Mouse (Mus musculus) embryonic facial prominence, embryonic 11.5 days (tissue): ENCODE measurements around the gene Loxl3. TPM values are rescaled to one million over a fixed set of nuclear protein-coding genes. Genes with fewer than 3 reads are reported as not detected.

Experiments
- ATAC-seq: fragments of 200-750 bp; cut with Nextera tagmentation; replicated peaks from 2 replicates; pipeline ENCODE4 v1.8.0; 2017; ENCODE audit warnings: low read depth; ENCODE audit not compliant: insufficient number of reproducible peaks, low FRiP score, low TSS enrichment
- DNase-seq: peaks from one replicate; pipeline ENCODE4 v3.0.0-alpha.2; 2015; ENCODE audit warnings: low spot score
- H3K27ac ChIP-seq: fragments of 300-500 bp; sonication (generic); replicated peaks from 2 replicates; pipeline ENCODE4 v1.5.1; 2014; ENCODE audit warnings: mild to moderate bottlenecking, low read depth, low read length, control low read depth
- H3K27me3 ChIP-seq: fragments of 300-500 bp; sonication (generic); 2 replicates; pipeline ENCODE4 v1.6.1; 2014; ENCODE audit warnings: mild to moderate bottlenecking, low read length, moderate library complexity, mixed read lengths; ENCODE audit not compliant: control insufficient read depth, insufficient read depth
- H3K36me3 ChIP-seq: fragments of 300-500 bp; sonication (generic); replicated peaks from 2 replicates; pipeline ENCODE4 v1.6.1; 2014; ENCODE audit warnings: low read depth, mild to moderate bottlenecking, low read length, moderate library complexity, mixed read lengths; ENCODE audit not compliant: control insufficient read depth, insufficient read depth
- H3K4me1 ChIP-seq: fragments of 300-500 bp; sonication (generic); 2 replicates; pipeline ENCODE4 v1.6.1; 2014; ENCODE audit warnings: low read length, mixed read lengths; ENCODE audit not compliant: control insufficient read depth, insufficient read depth
- H3K4me2 ChIP-seq: fragments of 300-500 bp; sonication (generic); 2 replicates; pipeline ENCODE4 v1.6.1; 2014; ENCODE audit warnings: low read depth, mild to moderate bottlenecking, control low read depth, low read length, moderate library complexity
- H3K4me3 ChIP-seq: fragments of 300-500 bp; sonication (generic); 2 replicates; pipeline ENCODE4 v1.5.1; 2014; ENCODE audit warnings: low read depth, low read length, control low read depth
- H3K9ac ChIP-seq: fragments of 300-500 bp; sonication (generic); replicated peaks from 2 replicates; pipeline ENCODE4 v1.6.1; 2014; ENCODE audit warnings: mild to moderate bottlenecking, control low read depth, low read length
- H3K9me3 ChIP-seq: fragments of 300-500 bp; sonication (generic); replicated peaks from 2 replicates; pipeline ENCODE4 v1.6.1; 2016; ENCODE audit warnings: mild to moderate bottlenecking, low read length, inconsistent platforms, mixed read lengths; ENCODE audit not compliant: control insufficient read depth
- WGBS: fragments of 180-500 bp; shearing (Covaris S2); extraction: QIAGEN DNeasy Blood & Tissue Kit; methylation state at CpG from one replicate; pipeline ENCODE4 v1.1.7; 2014; 5-methylcytosine and 5-hydroxymethylcytosine counted together
- polyA plus RNA-seq: library from polyadenylated mRNA; unstranded; fragments of >200 nt; fragmentation: Nextera tagmentation; extraction: Ambion mirVana; gene quantifications from 2 replicates; pipeline ENCODE4 v1.2.1, GENCODE M21; 2014

The Loxl3 gene
- polyA plus RNA-seq, 1 experiment from 2014 or later, result 10.1 TPM

- ATAC-seq (no peak), DNase-seq (no peak)
- WGBS, result 85% methylated on average over 6 of the region's 6 CpGs
- H3K4me2 ChIP-seq, result no peak overlapping the region
- H3K27me3 ChIP-seq, result no peaks in the 10 kb centered on the region
- H3K4me1 ChIP-seq, result no peaks in the 10 kb centered on the region
- no peak overlapping the region for H3K27ac ChIP-seq
- H3K36me3 ChIP-seq, result no peaks in the 10 kb centered on the region
- no peak overlapping the region for H3K4me3 ChIP-seq
- no peak overlapping the region for H3K9ac ChIP-seq
- no peaks in the 10 kb centered on the region for H3K9me3 ChIP-seq
Observed at GRCm38 (mm10) chr6:83020121-83020520, 13.9 kb upstream of the Loxl3 start.

DNA sequence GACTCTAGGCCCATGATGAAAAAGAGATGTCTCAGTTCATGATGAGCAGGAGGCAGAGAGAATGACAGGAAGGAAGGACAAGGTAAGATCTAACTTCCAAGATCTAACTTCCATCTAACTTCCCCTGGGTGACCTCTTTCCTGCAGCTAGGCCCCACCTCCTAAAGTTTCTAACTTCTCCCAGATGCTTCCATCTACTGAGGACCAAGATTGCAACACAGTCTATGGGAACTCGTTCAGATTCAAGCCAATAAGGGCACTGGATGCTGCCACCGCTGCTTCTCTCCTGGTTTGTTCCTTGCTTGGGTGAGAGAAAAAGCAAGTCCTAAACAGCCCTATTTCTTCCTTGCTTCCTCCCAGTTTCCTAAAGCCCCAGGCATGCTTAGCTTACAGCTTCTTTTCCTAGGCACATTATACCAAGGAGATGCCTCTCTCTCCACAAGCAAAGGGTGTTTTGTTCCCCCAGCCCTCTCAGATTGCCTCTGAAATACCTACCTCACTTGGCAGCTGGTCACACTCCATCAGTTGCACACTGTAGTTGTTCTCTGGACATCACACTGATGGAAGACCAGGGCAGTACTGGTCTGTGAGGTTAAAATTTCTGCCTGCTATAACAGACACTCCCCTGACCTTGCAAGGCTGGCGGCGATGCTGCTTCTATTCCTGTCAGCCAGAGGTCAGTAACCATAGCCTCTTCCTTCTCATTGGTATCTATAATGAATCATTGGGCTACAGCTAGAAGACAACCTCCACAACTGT lies 13.0 kb upstream of the Loxl3 start:
- Histone ChIP-seq H3K27ac (no peak overlapping the region), H3K4me2 (no peak overlapping the region), H3K4me1 (no peaks in the 10 kb centered on the region), H3K36me3 (no peaks in the 10 kb centered on the region), H3K9me3 (no peaks in the 10 kb centered on the region), H3K9ac (no peak overlapping the region), H3K4me3 (no peak overlapping the region), H3K27me3 (no peaks in the 10 kb centered on the region)
- WGBS, result 73% methylated on average over 4 of the region's 4 CpGs
- ATAC-seq (no peak), DNase-seq (no peak)

- H3K27me3 ChIP-seq, result no peaks in the 10 kb centered on the region
- H3K4me2 ChIP-seq, result no peak overlapping the region
- ATAC-seq (no peak), DNase-seq (no peak)
- no peak overlapping the region for H3K4me3 ChIP-seq
- no peak overlapping the region for H3K27ac ChIP-seq
- H3K9me3 ChIP-seq, result no peaks in the 10 kb centered on the region
- no peak overlapping the region for H3K9ac ChIP-seq
- no peaks in the 10 kb centered on the region for H3K4me1 ChIP-seq
- H3K36me3 ChIP-seq, result no peaks in the 10 kb centered on the region
- WGBS, result 89% methylated on average over 9 of the region's 9 CpGs
Observed at GRCm38 (mm10) chr6:83023008-83023407, 11.0 kb upstream of the Loxl3 start.

DNA sequence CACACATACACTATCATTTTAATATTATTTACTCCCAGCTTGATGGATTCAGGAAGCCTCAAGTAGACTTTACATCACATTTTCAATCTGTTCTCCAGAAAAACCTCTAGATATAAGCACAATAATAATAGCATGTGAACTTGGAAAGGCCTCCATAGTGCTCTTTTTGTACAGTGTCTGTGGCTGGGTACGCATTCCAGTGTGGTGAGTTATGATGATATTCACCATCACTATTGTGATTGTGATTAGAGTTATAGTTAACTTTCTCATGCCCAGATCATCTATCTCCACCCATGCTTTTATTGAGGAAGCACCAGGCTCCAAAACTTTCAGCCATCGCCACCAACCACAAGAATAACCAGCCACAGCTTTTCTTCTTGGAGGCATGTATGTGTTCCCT lies 10.2 kb upstream of the Loxl3 start:
- ATAC-seq (no peak), DNase-seq (no peak)
- H3K9me3 ChIP-seq, result no peaks in the 10 kb centered on the region
- WGBS, result 85% methylated on average over 2 of the region's 2 CpGs
- H3K27me3 ChIP-seq, result no peaks in the 10 kb centered on the region; the same call in 1 of the 2 replicates
- H3K27ac ChIP-seq, result no peak overlapping the region
- no peaks in the 10 kb centered on the region for H3K4me1 ChIP-seq
- H3K36me3 ChIP-seq, result no peaks in the 10 kb centered on the region
- H3K4me2 ChIP-seq, result no peak overlapping the region
- no peak overlapping the region for H3K9ac ChIP-seq
- H3K4me3 ChIP-seq, result no peak overlapping the region

DNA sequence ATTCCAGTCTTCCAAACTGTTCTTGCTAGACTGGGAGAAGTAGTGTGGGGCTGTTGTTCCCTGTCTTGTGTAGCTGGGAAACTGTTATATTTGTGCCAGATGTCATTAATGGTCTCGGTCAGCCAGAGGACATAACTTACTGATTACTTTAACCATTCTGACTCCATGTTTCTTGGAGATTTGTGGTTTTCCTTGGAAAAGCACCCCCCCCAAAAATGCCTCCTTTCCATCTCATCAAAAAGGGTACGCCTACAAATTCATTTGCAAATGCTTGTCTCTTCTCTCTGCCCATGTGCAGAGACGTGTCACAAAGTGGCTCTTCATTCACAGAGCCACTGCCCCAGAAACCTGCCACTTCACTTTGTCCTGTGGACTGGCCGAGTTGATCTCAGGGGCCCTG lies 9.6 kb upstream of the Loxl3 start:
- Histone ChIP-seq H3K27me3 (no peaks in the 10 kb centered on the region; the same call in 1 of the 2 replicates), H3K27ac (no peak overlapping the region), H3K9ac (no peak overlapping the region), H3K4me3 (no peak overlapping the region), H3K4me1 (no peaks in the 10 kb centered on the region), H3K9me3 (no peaks in the 10 kb centered on the region), H3K4me2 (no peak overlapping the region), H3K36me3 (no peaks in the 10 kb centered on the region)
- ATAC-seq (no peak), DNase-seq (no peak)
- WGBS, result 65% methylated on average over 4 of the region's 4 CpGs

- no peaks in the 10 kb centered on the region for H3K36me3 ChIP-seq
- H3K4me1 ChIP-seq, result no peaks in the 10 kb centered on the region
- DNase-seq (no peak), ATAC-seq (no peak)
- H3K4me2 ChIP-seq, result no peak overlapping the region
- H3K9me3 ChIP-seq, result no peaks in the 10 kb centered on the region
- H3K27ac ChIP-seq, result no peak overlapping the region
- H3K9ac ChIP-seq, result no peak overlapping the region
- WGBS, result 93% methylated on average over 4 of the region's 4 CpGs
- H3K4me3 ChIP-seq, result no peak overlapping the region
- peaks cover under 1% of the 10 kb centered on the region; the same call in 1 of the 2 replicates for H3K27me3 ChIP-seq
Observed at GRCm38 (mm10) chr6:83025221-83025620, 8.8 kb upstream of the Loxl3 start.

- Histone ChIP-seq H3K4me1 (no peaks in the 10 kb centered on the region), H3K36me3 (no peaks in the 10 kb centered on the region), H3K9me3 (no peaks in the 10 kb centered on the region), H3K9ac (no peak overlapping the region), H3K27ac (no peak overlapping the region), H3K4me2 (no peak overlapping the region), H3K4me3 (no peak overlapping the region), H3K27me3 (peaks cover 20% of the 10 kb centered on the region)
- DNase-seq, result no peak
- WGBS, result 77% methylated on average over 8 of the region's 8 CpGs
- ATAC-seq, result no peak
Observed at GRCm38 (mm10) chr6:83027293-83027692, 6.7 kb upstream of the Loxl3 start.

GRCm38 (mm10) chr6:83027706-83028105 lies 6.3 kb upstream of the Loxl3 start:
- no peak overlapping the region for H3K9ac ChIP-seq
- ATAC-seq (0 out of 2 replicates have a peak, but pooled peaks have one; percentile 15), DNase-seq (no peak)
- WGBS, result 53% methylated on average over 7 of the region's 9 CpGs
- H3K9me3 ChIP-seq, result no peaks in the 10 kb centered on the region
- peaks cover 23% of the 10 kb centered on the region for H3K27me3 ChIP-seq
- H3K27ac ChIP-seq, result no peak overlapping the region
- H3K36me3 ChIP-seq, result no peaks in the 10 kb centered on the region
- no peaks in the 10 kb centered on the region for H3K4me1 ChIP-seq
- H3K4me3 ChIP-seq, result no peak overlapping the region
- no peak overlapping the region for H3K4me2 ChIP-seq
